Mouse (Mus musculus) naive thymus-derived CD4-positive, alpha-beta T cell, adult 2 months (primary cell): ENCODE results near the gene Eif2ak4.

Experiments
- DNase-seq: peaks from one replicate; pipeline ENCODE4 v3.0.0-alpha.2; 2011; ENCODE audit warnings: low read depth

Gene Eif2ak4

GRCm38 (mm10) chr2:118405568-118405967 is 17.1 kb downstream of the Eif2ak4 start:
- DNase-seq: no peak

- no peak for DNase-seq
These were observed 18.4 kb downstream of the Eif2ak4 start for GRCm38 (mm10) chr2:118406811-118407210.

- no peak for DNase-seq
These were observed 20.0 kb downstream of the Eif2ak4 start for GRCm38 (mm10) chr2:118408336-118408895.

- DNase-seq: no peak
These were observed 24.4 kb downstream of the Eif2ak4 start for GRCm38 (mm10) chr2:118412821-118413220.

- DNase-seq: no peak
These were observed 27.4 kb downstream of the Eif2ak4 start for GRCm38 (mm10) chr2:118415601-118416355.

GRCm38 (mm10) chr2:118418076-118418475 is 29.7 kb downstream of the Eif2ak4 start:
- DNase-seq: no peak

GRCm38 (mm10) chr2:118421951-118422350 is 33.5 kb downstream of the Eif2ak4 start:
- no peak for DNase-seq

- DNase-seq: no peak
These were observed 34.0 kb downstream of the Eif2ak4 start for GRCm38 (mm10) chr2:118422385-118422784.

GRCm38 (mm10) chr2:118428296-118428695 is 39.9 kb downstream of the Eif2ak4 start:
- DNase-seq: no peak

GRCm38 (mm10) chr2:118429297-118429696 is 40.9 kb downstream of the Eif2ak4 start:
- DNase-seq: no peak

GRCm38 (mm10) chr2:118430630-118431029 is 42.2 kb downstream of the Eif2ak4 start:
- no peak for DNase-seq

GRCm38 (mm10) chr2:118431589-118431988 is 43.2 kb downstream of the Eif2ak4 start:
- DNase-seq: peak; percentile 35

- DNase-seq: no peak
These were observed 53.8 kb downstream of the Eif2ak4 start for GRCm38 (mm10) chr2:118442172-118442571.

- no peak for DNase-seq
These were observed 54.3 kb downstream of the Eif2ak4 start for GRCm38 (mm10) chr2:118442723-118443122.

GRCm38 (mm10) chr2:118445696-118446674 is 57.6 kb downstream of the Eif2ak4 start:
- no peak for DNase-seq

GRCm38 (mm10) chr2:118448181-118448580 is 59.8 kb downstream of the Eif2ak4 start:
- DNase-seq: no peak

GRCm38 (mm10) chr2:118451056-118451455 is 62.6 kb downstream of the Eif2ak4 start:
- DNase-seq: no peak

- no peak for DNase-seq
These were observed 68.6 kb downstream of the Eif2ak4 start for GRCm38 (mm10) chr2:118457029-118457428.

- DNase-seq: no peak
These were observed 69.2 kb downstream of the Eif2ak4 start for GRCm38 (mm10) chr2:118457463-118458261.

GRCm38 (mm10) chr2:118461480-118462165 is 73.2 kb downstream of the Eif2ak4 start:
- no peak for DNase-seq

- DNase-seq: no peak
These were observed 75.1 kb downstream of the Eif2ak4 start for GRCm38 (mm10) chr2:118463480-118463879.
